Mouse (Mus musculus) small intestine, adult 2 months (tissue): Measurements from ENCODE around the gene Pilra. TPM values are rescaled to one million over a fixed set of nuclear protein-coding genes. Genes with fewer than 3 reads are reported as not detected.
A peak's percentile ranks its signal among the peaks of the same experiment; 100 is the strongest.
"Not testable (repeated sequence)": the region's sequence is repeated elsewhere in the genome, so short reads cannot be mapped to it uniquely, and the experiment has no call there.

Experiments
- H3K27ac ChIP-seq: fragments of 200-500 bp; 2 replicates; pipeline ENCODE4 v1.5.1; 2012; ENCODE audit warnings: low read depth, low read length, control low read depth, inconsistent platforms; ENCODE audit not compliant: insufficient read depth
- H3K27me3 ChIP-seq: fragments of 200-500 bp; 2 replicates; pipeline ENCODE4 v1.6.1; 2012; ENCODE audit warnings: mild to moderate bottlenecking, moderate library complexity, low read length, inconsistent platforms; ENCODE audit not compliant: control insufficient read depth, insufficient read depth
- H3K36me3 ChIP-seq: fragments of 200-500 bp; 2 replicates; pipeline ENCODE4 v1.6.1; 2012; ENCODE audit warnings: mild to moderate bottlenecking, low read length, control low read depth, inconsistent platforms; ENCODE audit not compliant: control insufficient read depth, insufficient read depth
- H3K4me1 ChIP-seq: fragments of 200-500 bp; 2 replicates; pipeline ENCODE4 v1.6.1; 2012; ENCODE audit warnings: low read length, inconsistent platforms, mixed read lengths; ENCODE audit not compliant: control insufficient read depth, insufficient read depth, insufficient read length
- H3K4me3 ChIP-seq: fragments of 200-500 bp; 2 replicates; pipeline ENCODE4 v1.5.1; 2012; ENCODE audit warnings: low read depth, mild to moderate bottlenecking, control low read depth, inconsistent platforms, low read length, moderate library complexity
- CTCF ChIP-seq: fragments of 200-500 bp; IDR thresholded peaks from 2 replicates; pipeline ENCODE4 v1.5.1; 2012; ENCODE audit warnings: low read depth, mild to moderate bottlenecking, control low read depth, inconsistent platforms, low read length, moderate library complexity, mixed read lengths; ENCODE audit not compliant: insufficient replicate concordance, insufficient read length; ENCODE audit errors: extremely low read depth
- POLR2A ChIP-seq: fragments of 200-500 bp; IDR thresholded peaks from 2 replicates; pipeline ENCODE4 v1.6.1; 2012; ENCODE audit warnings: low read depth, mild to moderate bottlenecking, control low read depth, inconsistent platforms, low read length, moderate library complexity
- WGBS: fragments of 180-500 bp; shearing (Covaris S2); methylation state at CpG from one replicate; pipeline ENCODE4 v1.1.7; 2018; 5-methylcytosine and 5-hydroxymethylcytosine counted together
- polyA plus RNA-seq: library from polyadenylated mRNA; depleted of rRNA; stranded (reverse); fragments of >200 nt; gene quantifications from 2 replicates; pipeline ENCODE4 v1.2.3, GENCODE M21; 2012; rRNA removed

The Pilra gene
- 4.3 and 5.0 TPM in 2 replicates for polyA plus RNA-seq

DNA sequence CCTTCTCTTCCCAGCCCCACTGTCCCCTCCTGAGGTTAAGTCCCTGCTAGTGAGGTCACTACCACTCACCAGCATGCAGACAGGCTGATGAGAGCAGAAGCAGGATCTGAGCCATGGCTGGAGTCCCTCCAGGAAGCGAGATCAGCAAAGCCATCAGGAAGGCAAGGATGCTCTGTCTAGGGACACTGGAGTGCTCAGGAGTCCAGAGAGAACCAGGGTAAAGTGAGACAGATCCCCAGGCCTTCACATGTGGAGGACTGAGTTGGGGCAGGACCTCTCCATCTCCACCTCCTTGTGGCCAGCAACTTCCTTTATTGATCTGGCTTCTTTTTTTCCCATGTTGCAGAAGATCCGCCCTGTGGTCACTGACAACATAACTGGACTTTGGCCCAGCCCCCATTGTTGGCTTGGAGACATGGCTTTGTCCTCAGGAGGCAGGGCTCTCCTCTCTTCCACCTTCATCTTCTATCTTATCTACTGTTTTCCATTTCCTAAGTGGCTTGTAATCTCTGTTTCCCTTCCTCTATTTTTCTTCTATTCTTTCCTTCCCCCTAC lies at the start of gene Pilra:
Gene Pilra, minus strand, starts transcription at position 316 of the 555 bp plus-strand sequence.
- H3K36me3 ChIP-seq, H3K4me1 ChIP-seq, H3K27ac ChIP-seq, H3K27me3 ChIP-seq: not testable (repeated sequence)
- H3K4me3 ChIP-seq: peak within 1 kb of the TSS; percentile 42
- WGBS: 56% methylated on average over 2 of the region's 2 CpGs

- WGBS: 59% methylated on average over 3 of the region's 3 CpGs
- TF ChIP-seq POLR2A (no peak), CTCF (no peak)
- Histone ChIP-seq H3K27me3 (no peaks in the 10 kb centered on the region), H3K27ac (no peak overlapping the region), H3K4me3 (no peak overlapping the region), H3K4me1 (no peaks in the 10 kb centered on the region), H3K36me3 (no peaks in the 10 kb centered on the region)
Observed at GRCm38 (mm10) chr5:137883345-137883744, 47.3 kb upstream of the Pilra start.

DNA sequence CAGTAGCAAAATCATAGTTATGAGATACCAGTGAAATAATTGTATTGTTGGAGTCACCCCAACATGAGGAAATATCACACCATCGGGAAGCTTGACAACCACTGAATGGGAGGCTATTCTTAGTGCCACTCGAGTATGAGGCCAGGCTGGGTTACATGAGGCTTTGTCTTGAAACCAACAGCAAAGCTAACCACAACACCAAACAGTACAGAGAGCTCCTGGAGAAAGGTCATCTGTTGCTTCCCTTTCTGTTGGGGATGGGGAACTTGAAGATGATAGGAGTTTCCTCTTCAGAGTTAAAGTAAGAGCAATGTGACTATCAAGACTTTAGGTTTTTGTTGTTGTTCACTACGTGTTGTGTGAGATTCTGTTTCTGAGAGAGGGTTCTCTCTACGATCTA lies 46.8 kb upstream of the Pilra start:
- H3K27me3 ChIP-seq: no peaks in the 10 kb centered on the region
- H3K4me3 ChIP-seq: no peak overlapping the region
- H3K36me3 ChIP-seq: no peaks in the 10 kb centered on the region
- H3K27ac ChIP-seq: no peak overlapping the region
- 61% methylated on average over 4 of the region's 4 CpGs for WGBS
- H3K4me1 ChIP-seq: no peaks in the 10 kb centered on the region
- TF ChIP-seq CTCF (no peak), POLR2A (no peak)

DNA sequence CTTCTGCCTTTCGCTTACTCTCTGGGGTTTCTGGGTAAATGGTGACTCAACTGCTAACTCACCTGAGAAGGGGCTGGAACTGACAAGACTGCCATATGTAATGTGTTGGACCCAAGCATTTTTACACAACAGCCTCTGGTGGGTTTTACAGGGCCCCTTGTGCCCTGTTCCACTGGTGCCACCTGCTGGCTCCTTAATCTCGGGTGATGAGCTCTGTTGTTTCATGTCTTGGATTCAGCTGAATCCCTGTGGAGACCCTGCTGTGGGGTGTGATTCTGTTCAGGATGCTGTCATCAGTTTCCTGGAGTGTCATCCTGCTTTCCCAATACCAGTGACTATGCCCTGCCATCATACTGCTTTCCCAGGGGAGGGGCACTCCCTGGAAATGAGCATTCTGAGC lies 41.8 kb upstream of the Pilra start:
- H3K27me3 ChIP-seq: no peaks in the 10 kb centered on the region
- H3K36me3 ChIP-seq: no peaks in the 10 kb centered on the region
- H3K4me1 ChIP-seq: no peaks in the 10 kb centered on the region
- TF ChIP-seq POLR2A (no peak), CTCF (peak; percentile 34; the same call in 1 of the 2 replicates)
- 51% methylated on average over 2 of the region's 2 CpGs for WGBS
- no peak overlapping the region for H3K4me3 ChIP-seq
- no peak overlapping the region for H3K27ac ChIP-seq

DNA sequence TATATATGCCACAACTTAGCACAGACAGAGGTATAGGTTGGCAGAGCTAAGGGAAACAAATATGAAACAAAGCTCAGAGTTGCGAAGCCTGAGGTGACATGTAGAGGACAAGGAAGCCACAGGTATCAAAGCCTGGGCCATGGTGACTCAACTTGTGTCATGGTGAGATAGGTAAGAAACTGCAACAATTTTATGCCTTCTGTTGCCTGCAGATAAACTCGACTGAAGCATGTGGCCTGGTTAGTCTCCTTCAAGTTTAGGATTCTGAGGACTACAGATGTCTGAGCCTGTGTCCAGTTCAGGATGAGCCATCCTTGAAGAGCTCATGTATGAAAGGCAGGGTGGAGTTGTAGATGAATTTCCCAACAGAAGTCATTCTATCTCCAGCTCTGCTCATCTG lies 39.0 kb upstream of the Pilra start:
- no peaks in the 10 kb centered on the region for H3K27me3 ChIP-seq
- WGBS: 76% methylated on average over 2 of the region's 2 CpGs
- H3K4me3 ChIP-seq: no peak overlapping the region

DNA sequence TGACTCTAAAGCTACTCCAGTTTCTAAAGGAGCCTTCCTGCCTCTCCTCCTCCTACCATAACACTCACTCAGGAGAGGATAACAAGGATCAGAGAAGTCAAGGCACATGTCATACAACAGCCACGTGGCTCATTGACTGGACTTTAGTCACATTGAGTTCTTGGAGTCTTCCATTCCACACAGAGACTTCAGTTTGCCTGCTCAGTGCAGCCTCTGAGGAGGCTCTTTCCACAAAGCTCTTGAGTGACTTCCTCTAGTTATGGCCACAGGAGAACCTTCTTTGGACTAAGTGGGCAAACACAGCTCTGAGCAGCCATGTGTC lies 36.3 kb upstream of the Pilra start:
- H3K4me1 ChIP-seq, H3K4me3 ChIP-seq, H3K27me3 ChIP-seq, H3K27ac ChIP-seq, H3K36me3 ChIP-seq: not testable (repeated sequence)
- WGBS: 30% methylated on average over 1 of the region's 1 CpGs

More for the DNA sequence above, 39.0 kb upstream of the Pilra start:
- H3K27ac ChIP-seq: no peak overlapping the region
- H3K36me3 ChIP-seq: no peaks in the 10 kb centered on the region
- H3K4me1 ChIP-seq: no peaks in the 10 kb centered on the region
- TF ChIP-seq CTCF (no peak), POLR2A (no peak)

DNA sequence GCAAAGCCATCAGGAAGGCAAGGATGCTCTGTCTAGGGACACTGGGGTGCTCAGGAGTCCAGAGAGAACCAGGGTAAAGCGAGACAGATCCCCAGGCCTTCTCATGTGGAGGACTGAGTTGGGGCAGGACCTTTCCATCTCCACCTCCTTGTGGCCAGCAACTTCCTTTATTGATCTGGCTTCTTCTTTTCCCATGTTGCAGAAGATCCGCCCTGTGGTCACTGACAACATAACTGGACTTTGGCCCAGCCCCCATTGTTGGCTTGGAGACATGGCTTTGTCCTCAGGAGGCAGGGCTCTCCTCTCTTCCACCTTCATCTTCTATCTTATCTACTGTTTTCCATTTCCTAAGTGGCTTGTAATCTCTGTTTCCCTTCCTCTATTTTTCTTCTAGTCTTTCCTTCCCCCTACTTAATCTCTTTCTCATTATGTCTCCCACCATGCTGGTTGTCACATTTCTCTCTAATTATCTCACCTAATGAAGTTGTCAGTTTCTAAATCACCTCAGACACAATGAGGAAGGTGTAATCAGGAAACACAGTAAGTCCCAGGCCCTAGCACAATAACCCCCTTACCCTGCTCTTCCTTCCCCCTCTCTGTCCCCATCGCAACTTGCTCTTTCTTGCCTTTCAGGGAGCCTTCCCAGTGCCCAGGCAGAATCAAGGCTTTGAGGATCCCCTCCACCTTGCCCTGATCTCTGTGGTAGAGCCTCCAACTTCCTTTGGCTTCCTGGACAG lies 35.7 kb upstream of the Pilra start, which contains the start of gene Pilrb2:
Gene Pilrb2, minus strand, starts transcription at position 172 of the 737 bp plus-strand sequence.
- not testable (repeated sequence) for H3K27me3 ChIP-seq, H3K4me1 ChIP-seq, H3K36me3 ChIP-seq
- WGBS: 65% methylated on average over 3 of the region's 3 CpGs
- H3K27ac ChIP-seq: peak within 1 kb of the TSS; percentile 22; the same call in 1 of the 2 replicates
- peak within 1 kb of the TSS; percentile 33 for H3K4me3 ChIP-seq

DNA sequence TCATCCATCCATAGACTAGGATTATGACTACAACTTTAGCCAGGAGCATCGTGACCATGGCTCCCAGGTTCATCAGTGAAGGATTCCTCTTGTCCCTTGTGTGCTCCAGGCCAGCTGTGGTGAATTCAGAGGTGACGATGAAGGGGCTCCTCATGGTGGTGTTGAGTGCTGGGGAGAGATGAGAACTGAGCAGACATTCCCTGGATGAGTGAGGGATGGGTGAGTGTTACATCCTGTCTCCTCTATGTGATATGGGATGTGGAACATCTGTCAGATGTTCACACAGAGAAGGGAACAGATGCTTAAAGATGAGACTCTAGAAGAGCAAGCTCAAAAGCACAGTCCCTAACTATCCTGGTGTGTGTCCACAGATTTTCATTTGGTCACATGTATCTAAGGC lies 32.5 kb upstream of the Pilra start:
- not testable (repeated sequence) for H3K4me1 ChIP-seq, H3K4me3 ChIP-seq, H3K36me3 ChIP-seq, H3K27ac ChIP-seq, H3K27me3 ChIP-seq
- 72% methylated on average over 2 of the region's 2 CpGs for WGBS

DNA sequence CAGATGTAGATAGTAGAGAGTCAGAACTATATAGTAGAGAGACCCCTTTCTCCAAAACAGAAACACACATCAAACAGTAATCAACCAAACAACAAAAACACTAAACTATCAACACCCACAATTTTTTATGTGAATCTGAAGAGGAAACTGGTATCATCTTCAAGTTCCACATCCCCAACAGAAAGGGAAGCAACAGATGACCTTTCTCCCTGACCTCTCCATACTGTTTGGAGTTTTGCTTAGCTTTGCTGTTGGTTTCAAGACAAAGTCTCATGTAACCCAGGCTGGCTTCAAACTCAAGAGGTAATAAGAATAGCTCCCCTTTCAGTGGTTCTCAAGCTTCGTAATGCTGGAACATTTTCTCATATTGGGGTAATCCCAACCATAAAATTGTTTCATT lies 27.9 kb upstream of the Pilra start:
- H3K27ac ChIP-seq, H3K4me3 ChIP-seq, H3K36me3 ChIP-seq, H3K27me3 ChIP-seq, H3K4me1 ChIP-seq: not testable (repeated sequence)
- WGBS: 81% methylated on average over 1 of the region's 1 CpGs

DNA sequence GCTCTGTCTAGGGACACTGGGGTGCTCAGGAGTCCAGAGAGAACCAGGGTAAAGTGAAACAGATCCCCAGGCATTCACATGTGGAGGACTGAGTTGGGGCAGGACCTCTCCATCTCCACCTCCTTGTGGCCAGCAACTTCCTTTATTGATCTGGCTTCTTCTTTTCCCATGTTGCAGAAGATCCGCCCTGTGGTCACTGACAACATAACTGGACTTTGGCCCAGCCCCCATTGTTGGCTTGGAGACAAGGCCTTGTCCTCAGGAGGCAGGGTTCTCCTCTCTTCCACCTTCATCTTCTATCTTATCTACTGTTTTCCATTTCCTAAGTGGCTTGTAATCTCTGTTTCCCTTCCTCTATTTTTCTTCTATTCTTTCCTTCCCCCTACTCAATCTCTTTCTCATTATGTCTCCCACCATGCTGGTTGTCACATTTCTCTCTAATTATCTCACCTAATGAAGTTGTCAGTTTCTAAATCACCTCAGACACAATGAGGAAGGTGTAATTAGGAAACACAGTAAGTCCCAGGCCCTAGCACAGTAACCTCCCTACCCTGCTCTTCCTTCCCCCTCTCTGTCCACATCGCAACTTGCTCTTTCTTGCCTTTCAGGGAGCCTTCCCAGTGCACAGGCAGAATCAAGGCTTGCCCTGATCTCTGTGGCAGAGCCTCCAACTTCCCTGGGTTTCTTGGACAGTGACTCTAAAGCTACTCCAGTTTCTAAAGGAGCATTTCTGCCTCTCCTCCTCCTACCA lies 22.1 kb upstream of the Pilra start, which contains the start of gene Pilrb1:
Gene Pilrb1, minus strand, starts transcription at position 147 of the 751 bp plus-strand sequence.
- WGBS: 58% methylated on average over 2 of the region's 2 CpGs
- not testable (repeated sequence) for H3K36me3 ChIP-seq, H3K27ac ChIP-seq, H3K4me1 ChIP-seq, H3K27me3 ChIP-seq
- peak within 1 kb of the TSS; percentile 40 for H3K4me3 ChIP-seq
